Mouse (Mus musculus) megakaryocyte, embryonic 14.5 days (primary cell): ENCODE data around the gene Fam111a. TPM values are rescaled to one million over a fixed set of nuclear protein-coding genes. Genes with fewer than 3 reads are reported as not detected.

ENCODE experiments used
- H3K27me3 ChIP-seq: replicated peaks from 2 replicates; pipeline ENCODE3; 2012; ENCODE audit warnings: inconsistent platforms
- H3K36me3 ChIP-seq: replicated peaks from 2 replicates; pipeline ENCODE3; 2012; ENCODE audit warnings: low read length, inconsistent platforms, mixed read lengths
- H3K4me1 ChIP-seq: 2 replicates; pipeline ENCODE4 v1.6.1; 2012; ENCODE audit warnings: inconsistent platforms
- H3K4me3 ChIP-seq: replicated peaks from 2 replicates; pipeline ENCODE3; 2012; ENCODE audit warnings: moderate library complexity, mild to moderate bottlenecking, inconsistent platforms
- H3K9me3 ChIP-seq: 2 replicates; pipeline ENCODE4 v1.6.1; 2012; ENCODE audit warnings: inconsistent platforms
- FLI1 ChIP-seq: IDR thresholded peaks from 2 replicates; pipeline ENCODE4 v1.6.1; 2012; ENCODE audit warnings: low read length, inconsistent platforms, mixed read lengths
- GATA1 ChIP-seq: IDR thresholded peaks from 3 replicates; pipeline ENCODE4 v1.6.1; 2012; ENCODE audit warnings: mixed read lengths, low read length, inconsistent platforms, borderline replicate concordance
- polyA plus RNA-seq: library from polyadenylated mRNA; stranded (reverse); fragments of >175 nt; gene quantifications from 2 replicates; pipeline ENCODE4 v1.2.3, GENCODE M21; 2012; ENCODE audit warnings: low replicate concordance; ENCODE audit not compliant: insufficient read depth

The Fam111a gene
- polyA plus RNA-seq, 1 experiment = 1.7 TPM

- Histone ChIP-seq H3K36me3 (peaks cover 33% of the 10 kb centered on the region), H3K9me3 (no peaks in the 10 kb centered on the region), H3K4me3 (peak overlapping the region; percentile 91), H3K27me3 (no peaks in the 10 kb centered on the region), H3K4me1 (peaks cover 68% of the 10 kb centered on the region)
- no peak for TF ChIP-seq FLI1
- no peak for TF ChIP-seq GATA1
Measured at GRCm38 (mm10) chr19:12575107-12575506, 29.6 kb downstream of the Fam111a start.

DNA sequence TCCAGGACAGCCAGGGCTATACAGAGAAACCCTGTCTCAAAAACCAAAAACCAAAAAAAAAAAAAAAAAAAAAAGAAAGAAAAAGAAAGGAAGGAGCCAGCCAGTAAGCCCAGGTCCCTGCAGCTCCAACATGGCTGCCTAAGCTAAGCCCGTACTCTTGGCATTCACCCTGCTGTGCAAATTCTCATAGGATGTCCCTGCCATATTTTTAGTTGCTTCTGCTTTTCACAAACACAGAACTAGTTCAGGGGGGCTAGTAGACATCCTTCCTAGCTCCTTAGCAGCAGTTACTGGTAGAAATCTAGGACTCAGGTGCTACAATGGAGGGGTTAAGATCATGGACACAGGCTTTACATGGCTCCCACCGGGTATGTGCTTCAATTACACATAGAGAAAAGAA lies 30.0 kb downstream of the Fam111a start:
- TF ChIP-seq GATA1 (no peak), FLI1 (no peak)
- H3K9me3 ChIP-seq = no peaks in the 10 kb centered on the region
- peaks cover 64% of the 10 kb centered on the region for H3K4me1 ChIP-seq
- peak overlapping the region; percentile 33 for H3K4me3 ChIP-seq
- peaks cover 35% of the 10 kb centered on the region for H3K36me3 ChIP-seq
- H3K27me3 ChIP-seq = no peaks in the 10 kb centered on the region

DNA sequence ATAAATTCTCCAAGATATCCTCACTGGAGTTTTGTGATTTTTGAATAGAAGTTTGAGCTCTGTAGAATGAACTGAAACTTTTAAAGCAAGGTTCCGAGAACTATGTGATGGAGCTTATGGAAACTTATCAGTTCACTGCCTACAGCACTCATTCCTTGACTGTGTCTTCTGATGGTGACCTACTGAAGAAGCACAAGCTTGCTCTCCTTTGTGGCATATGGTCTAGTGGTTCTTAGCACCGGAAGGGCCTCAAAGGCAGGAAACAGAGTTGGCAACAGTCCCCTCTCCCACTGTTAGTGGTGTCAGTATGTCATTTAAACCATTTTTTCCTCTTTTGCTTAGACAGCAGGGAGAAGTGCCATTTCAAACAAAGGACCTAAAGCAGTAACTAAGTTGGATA lies 31.1 kb downstream of the Fam111a start:
- no peak for TF ChIP-seq GATA1
- TF ChIP-seq FLI1 = no peak
- no peaks in the 10 kb centered on the region for H3K9me3 ChIP-seq
- H3K36me3 ChIP-seq = peaks cover 35% of the 10 kb centered on the region
- no peaks in the 10 kb centered on the region for H3K27me3 ChIP-seq
- H3K4me3 ChIP-seq = peak overlapping the region; percentile 42
- peaks cover 59% of the 10 kb centered on the region for H3K4me1 ChIP-seq

DNA sequence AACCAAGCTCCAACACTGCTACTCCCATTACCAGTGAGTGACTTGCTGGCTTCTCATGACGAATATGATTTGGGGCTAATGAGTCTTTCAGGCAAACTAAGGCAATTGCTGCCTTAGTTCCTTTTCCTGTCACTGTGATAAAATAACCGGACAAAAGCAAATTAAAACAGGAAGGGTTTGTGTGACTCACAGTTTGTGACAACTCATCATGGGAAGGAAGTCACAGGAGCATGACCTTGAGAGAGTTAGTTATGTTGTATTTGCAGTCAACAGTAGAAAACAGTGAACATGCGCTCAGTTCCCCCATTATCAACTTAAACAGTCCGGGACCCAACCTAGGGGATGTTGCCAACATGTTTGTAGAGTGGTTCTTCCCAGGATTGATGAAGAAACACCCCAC lies 39.8 kb downstream of the Fam111a start:
- Histone ChIP-seq H3K4me1 (peaks cover 30% of the 10 kb centered on the region), H3K9me3 (no peaks in the 10 kb centered on the region), H3K4me3 (peak overlapping the region; percentile 75), H3K27me3 (no peaks in the 10 kb centered on the region), H3K36me3 (peaks cover 60% of the 10 kb centered on the region)
- no peak for TF ChIP-seq FLI1
- no peak for TF ChIP-seq GATA1

DNA sequence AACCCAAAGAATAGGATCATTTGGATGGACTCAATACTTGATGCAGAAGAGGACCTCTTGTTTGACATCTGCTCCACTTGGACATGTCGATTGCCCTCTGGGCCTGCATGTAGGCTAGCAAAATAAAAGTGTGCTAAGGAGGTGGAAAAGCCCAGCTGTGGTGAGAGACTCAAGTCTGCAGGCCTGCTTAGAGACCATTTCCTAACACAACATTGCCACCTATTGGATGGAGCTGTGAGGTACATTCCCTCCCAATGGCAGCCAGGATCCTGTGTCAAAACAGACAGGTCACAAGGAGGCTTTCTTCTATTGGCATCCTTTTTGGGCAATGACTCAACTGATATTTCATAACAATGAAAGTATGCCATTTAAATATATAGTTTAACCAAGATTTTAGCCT lies 46.4 kb downstream of the Fam111a start:
- Histone ChIP-seq H3K27me3 (peaks cover 11% of the 10 kb centered on the region), H3K36me3 (peaks cover 43% of the 10 kb centered on the region), H3K4me1 (peaks cover 24% of the 10 kb centered on the region), H3K9me3 (no peaks in the 10 kb centered on the region), H3K4me3 (no peak overlapping the region)
- no peak for TF ChIP-seq GATA1
- no peak for TF ChIP-seq FLI1

GRCm38 (mm10) chr19:12595135-12595529 lies 49.6 kb downstream of the Fam111a start:
- H3K4me1 ChIP-seq = peaks cover 22% of the 10 kb centered on the region
- peaks cover 18% of the 10 kb centered on the region for H3K27me3 ChIP-seq
- H3K36me3 ChIP-seq = peaks cover 14% of the 10 kb centered on the region
- TF ChIP-seq FLI1 = no peak
- no peak for TF ChIP-seq GATA1
- H3K4me3 ChIP-seq = peak overlapping the region; percentile 94
- H3K9me3 ChIP-seq = no peaks in the 10 kb centered on the region

- TF ChIP-seq GATA1 (no peak), FLI1 (no peak)
- peaks cover 12% of the 10 kb centered on the region for H3K36me3 ChIP-seq
- peaks cover 23% of the 10 kb centered on the region for H3K4me1 ChIP-seq
- peaks cover 18% of the 10 kb centered on the region for H3K27me3 ChIP-seq
- peak overlapping the region; percentile 94 for H3K4me3 ChIP-seq
- H3K9me3 ChIP-seq = no peaks in the 10 kb centered on the region
Measured at GRCm38 (mm10) chr19:12595530-12596289, 50.2 kb downstream of the Fam111a start.

GRCm38 (mm10) chr19:12596290-12597072 lies 50.9 kb downstream of the Fam111a start:
- TF ChIP-seq GATA1 (no peak), FLI1 (no peak)
- Histone ChIP-seq H3K4me1 (peaks cover 29% of the 10 kb centered on the region), H3K36me3 (peaks cover 4% of the 10 kb centered on the region), H3K9me3 (no peaks in the 10 kb centered on the region), H3K27me3 (peaks cover 18% of the 10 kb centered on the region), H3K4me3 (peak overlapping the region; percentile 94)

GRCm38 (mm10) chr19:12597073-12597405 lies 51.5 kb downstream of the Fam111a start:
- Histone ChIP-seq H3K36me3 (no peaks in the 10 kb centered on the region), H3K9me3 (no peaks in the 10 kb centered on the region), H3K4me3 (no peak overlapping the region), H3K4me1 (peaks cover 30% of the 10 kb centered on the region), H3K27me3 (peaks cover 18% of the 10 kb centered on the region)
- TF ChIP-seq FLI1 (no peak), GATA1 (no peak)

DNA sequence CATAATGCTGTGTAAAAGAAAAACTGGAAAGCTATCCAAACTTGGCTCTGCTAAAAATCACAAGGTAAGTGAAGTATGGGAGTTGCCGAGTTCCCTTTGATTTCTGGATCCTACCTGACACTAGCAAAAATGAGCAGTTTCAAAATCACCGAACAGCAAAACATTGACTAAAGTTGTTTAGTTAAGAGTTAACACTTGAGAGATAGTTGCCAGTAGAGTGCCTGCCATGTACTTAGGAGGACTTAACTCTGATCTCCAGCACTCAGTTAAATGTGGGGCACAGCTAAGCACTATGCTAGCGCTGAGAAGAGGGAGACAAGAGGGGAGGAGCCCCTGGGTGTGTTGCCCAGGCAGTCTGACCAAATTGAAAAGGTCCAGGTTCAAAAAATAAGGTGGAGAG lies 53.1 kb downstream of the Fam111a start:
- Histone ChIP-seq H3K4me3 (no peak overlapping the region), H3K4me1 (peaks cover 30% of the 10 kb centered on the region), H3K9me3 (no peaks in the 10 kb centered on the region), H3K36me3 (no peaks in the 10 kb centered on the region), H3K27me3 (peaks cover 18% of the 10 kb centered on the region)
- no peak for TF ChIP-seq FLI1
- no peak for TF ChIP-seq GATA1
